Mouse (Mus musculus) heart, adult 9 months (tissue): ENCODE results near the gene Adamtsl3.
"Not testable (repeated sequence)": the region's sequence is repeated elsewhere in the genome, so short reads cannot be mapped to it uniquely, and the experiment has no call there.

Experiments used
- DNase-seq, 2 experiments: peaks; one replicate each; pipeline ENCODE4 v3.0.0; 2022; ENCODE audit warnings: low spot score in 2 of 2

Gene Adamtsl3

DNA sequence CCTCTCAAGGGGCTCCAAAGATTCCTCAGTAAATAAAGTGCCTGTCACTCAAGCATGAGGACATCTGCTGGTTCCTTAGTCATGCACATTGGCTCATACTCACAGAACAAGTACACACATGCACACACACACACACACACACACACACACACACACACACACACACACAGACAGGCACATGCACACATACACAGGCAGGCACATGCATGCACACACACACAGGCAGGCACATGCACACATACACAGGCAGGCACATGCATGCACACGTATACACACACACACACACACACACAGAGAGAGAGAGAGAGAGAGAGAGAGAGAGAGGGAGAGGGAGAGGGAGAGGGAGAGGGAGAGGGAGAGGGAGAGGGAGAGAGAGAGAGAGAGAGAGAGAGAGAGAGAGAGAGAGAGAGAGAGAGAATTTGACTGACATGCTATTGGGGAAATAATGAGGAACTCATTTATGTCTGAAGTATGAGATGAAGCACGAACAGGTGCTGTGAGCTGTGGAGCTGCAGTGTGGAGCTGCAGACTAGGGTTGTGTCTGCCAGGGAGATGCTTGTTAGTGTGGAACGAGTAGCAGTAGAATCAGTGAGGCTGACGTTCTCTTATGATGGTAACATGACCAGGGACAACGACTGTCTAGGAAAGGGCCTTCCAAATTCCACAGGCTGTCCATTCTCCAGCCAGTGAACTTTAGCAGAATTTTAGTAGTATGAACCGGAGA is 85.0 kb downstream of the Adamtsl3 start:
- not testable (repeated sequence) for DNase-seq

- peak; percentile 65 to 80 for DNase-seq
Measured at GRCm38 (mm10) chr7:82422561-82422960, 87.1 kb downstream of the Adamtsl3 start.

- DNase-seq: peak; percentile 48
Measured at GRCm38 (mm10) chr7:82423602-82424001, 88.1 kb downstream of the Adamtsl3 start.

DNA sequence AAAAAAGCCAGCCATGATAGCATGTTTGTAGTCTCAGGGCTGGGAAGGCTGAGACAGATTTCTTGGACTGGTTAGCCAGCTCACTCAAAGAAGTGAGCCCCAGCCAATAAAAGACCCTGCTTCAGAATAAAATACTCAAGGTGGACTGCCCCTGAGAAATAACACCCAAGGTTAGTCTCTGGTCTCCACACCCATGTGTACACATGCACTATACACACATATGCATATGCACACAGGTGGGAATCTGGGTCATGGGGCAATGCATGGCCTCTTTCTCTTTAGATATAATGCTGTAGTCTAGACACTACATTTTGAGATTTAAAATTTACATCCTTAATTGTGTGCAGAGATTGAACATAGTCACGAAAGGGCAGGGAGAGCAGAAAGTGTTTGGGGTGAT is 88.8 kb downstream of the Adamtsl3 start:
- DNase-seq: no peak

DNA sequence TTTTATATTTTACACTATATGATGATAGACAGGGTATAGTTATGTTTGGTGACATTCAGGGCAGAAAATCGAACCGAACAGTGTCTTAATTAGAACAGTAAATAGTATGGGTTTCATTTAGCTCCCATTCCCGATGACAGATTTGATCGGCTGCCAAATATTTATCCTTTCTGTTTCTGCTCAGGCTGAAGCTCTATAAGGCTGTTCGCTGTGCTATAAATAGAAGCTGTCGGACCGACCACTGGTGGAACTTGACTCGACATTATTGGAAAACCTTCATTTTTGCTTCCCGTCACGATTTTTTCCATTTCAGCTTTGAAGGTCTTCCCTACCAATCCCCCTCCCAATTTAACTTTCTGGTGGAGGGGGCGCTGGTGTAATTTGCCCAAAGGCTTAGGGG is 89.9 kb downstream of the Adamtsl3 start:
- no peak for DNase-seq

GRCm38 (mm10) chr7:82429447-82429846 is 94.0 kb downstream of the Adamtsl3 start:
- no peak for DNase-seq

DNA sequence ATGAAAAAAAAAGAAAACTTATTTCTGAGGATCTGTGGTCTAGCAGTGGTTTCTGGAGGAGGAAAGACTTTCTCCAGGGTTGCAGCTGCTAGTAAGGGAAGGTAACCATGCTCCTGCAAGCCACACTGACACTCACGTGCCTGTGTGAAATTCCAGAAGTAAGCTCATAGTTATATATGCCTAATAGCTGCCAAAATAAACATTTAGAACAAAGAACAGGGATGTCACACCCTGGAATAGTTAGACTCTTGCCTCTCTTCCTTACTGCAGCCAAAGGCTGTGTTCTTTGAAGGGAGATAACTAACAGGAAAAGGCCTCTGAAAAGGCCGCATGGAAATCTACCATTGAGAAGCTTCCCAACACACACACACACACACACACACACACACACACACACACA is 96.1 kb downstream of the Adamtsl3 start:
- DNase-seq: no peak

DNA sequence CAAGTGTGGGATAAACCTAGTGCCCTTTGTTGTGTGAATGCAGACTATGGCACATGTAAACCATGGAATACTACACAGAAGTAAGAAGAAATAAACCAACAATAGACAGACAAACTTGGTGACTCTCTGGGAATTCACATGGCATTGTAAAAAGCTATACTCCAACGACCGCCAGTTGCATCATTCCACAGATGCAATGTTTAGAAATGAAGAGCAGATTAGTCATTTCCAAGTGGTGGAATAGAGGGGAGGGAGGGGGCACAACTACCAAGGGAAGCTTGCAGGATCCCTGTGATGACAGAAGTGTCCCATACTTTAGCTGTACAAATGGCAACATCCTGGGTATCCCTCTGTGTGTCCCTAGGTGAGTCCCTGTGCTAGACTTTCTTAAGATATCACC is 97.7 kb downstream of the Adamtsl3 start:
- no peak for DNase-seq

- DNase-seq: peak; percentile 54 to 56
Measured at GRCm38 (mm10) chr7:82458376-82458775, 122.9 kb downstream of the Adamtsl3 start.

GRCm38 (mm10) chr7:82462921-82463523 is 127.5 kb downstream of the Adamtsl3 start:
- DNase-seq: peak; percentile 32 to 42

- no peak for DNase-seq
Measured at GRCm38 (mm10) chr7:82464364-82464763, 128.9 kb downstream of the Adamtsl3 start.

DNA sequence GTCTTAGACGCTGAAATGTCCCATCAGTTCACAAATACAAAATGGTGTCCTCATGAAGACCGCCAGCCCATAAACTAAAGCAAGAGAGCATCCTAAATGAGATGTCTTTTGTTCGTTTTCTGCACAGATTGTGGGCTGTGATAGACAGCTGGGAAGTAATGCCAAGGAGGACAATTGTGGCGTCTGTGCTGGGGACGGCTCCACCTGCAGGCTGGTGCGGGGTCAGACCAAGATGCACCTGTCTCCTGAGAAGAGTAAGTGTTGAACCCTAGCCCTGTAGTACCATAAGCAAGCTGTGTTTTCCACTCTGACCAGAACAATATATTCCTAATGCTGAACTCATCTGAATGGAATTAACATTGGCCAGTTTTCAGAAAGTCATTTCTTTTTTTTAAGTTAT is 129.9 kb downstream of the Adamtsl3 start:
- DNase-seq: no peak

DNA sequence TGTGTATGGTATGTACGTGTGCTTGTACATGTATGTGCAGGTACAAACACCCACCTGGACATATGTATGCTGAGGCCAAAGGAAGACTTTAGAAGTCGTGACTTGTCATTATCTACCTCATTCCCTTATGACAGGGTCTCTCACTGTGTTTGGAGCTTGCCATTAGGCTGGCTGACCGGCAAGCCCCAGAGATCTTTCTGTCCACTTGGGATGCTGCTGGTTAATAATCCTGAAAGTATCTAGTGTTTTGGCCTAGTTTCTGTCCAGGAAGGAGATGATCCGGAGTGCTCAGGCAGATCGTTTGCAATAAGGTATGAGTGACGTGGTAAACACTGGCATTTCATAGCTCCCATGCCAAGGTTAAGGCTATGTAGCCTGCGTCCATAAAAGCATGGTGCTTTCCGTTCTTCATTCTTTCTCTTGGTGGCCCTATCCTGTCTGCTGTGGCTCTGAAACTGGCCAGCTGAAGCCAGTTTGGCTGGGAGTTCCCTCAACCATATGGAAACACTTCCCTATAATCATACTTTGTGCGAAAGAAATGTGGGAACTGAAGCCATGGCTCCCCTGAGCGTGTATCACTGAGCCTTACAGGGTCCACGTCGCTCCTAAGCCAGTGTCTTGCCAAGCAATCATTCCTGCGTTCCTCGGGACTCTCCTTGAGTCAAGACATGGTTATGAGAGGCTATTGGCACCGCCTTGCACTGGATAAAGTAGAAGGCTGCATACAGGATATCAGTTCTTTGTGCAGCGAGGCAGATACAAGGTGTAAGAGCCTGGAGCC is 141.1 kb downstream of the Adamtsl3 start:
- no peak for DNase-seq

- DNase-seq: no peak
Measured at GRCm38 (mm10) chr7:82478461-82478860, 143.0 kb downstream of the Adamtsl3 start.

DNA sequence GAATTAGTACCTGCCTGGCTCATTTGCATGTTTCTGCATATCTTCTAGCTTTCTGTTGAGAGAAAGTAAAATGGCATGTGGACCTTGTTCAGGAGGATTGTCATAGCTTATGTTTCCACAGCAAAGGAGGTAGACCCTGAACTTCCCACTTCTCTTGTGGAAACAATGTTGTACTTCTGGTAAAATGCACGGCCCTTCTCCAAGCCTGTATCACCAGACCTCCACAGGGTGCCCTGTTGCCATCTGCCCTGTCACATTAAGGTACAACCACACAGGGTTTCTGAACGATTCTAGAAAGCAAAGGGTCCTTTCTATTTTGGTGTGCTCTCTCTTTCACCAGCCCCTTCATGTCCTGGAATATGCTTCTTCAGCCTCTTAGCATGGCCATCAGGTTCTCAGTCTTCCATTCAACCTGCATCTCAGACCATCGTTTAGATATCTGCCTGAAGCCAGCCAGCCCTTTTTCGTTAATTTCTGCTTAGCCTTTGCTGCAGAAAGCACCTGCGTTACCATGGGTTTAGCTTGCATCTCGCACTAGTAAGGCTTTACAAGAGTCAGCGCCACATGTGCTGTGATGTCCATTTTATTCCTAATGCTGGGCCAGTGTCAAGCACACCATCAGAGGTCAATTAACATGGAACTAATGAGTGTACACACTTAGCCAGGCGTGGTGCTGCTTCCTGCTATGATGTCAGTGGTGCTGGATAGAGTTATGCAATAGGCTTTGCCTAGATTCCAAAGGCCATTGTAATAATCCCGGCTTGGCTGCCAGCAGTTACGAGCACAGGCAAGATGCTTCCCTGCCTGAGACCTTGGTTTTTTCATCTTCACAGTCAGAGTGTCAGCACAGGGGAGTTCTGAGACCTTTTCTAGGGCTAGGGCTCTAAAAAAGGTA is 143.6 kb downstream of the Adamtsl3 start:
- DNase-seq: peak; percentile 65 to 81

DNA sequence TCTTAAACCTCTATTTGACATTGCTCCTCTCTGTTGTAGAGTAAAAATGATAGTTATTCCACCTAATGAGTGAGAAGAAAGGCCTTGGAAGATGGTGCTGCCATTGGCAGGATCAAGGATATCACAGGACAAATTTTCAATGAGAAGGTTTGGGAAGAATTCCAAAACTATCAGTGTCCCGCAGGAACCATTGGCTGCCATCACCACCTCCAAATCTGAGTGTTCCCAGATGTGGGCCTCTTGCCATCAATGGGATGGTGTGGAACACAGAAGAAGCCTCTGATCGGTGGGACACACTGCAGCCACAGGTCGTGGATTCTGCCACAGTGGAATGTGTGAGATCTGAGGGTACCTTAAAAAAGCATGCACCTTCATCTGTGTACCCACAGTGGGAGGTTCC is 147.9 kb downstream of the Adamtsl3 start:
- DNase-seq: peak; percentile 23 to 30

- DNase-seq: peak; percentile 37 to 42
Measured at GRCm38 (mm10) chr7:82484834-82485233, 149.3 kb downstream of the Adamtsl3 start.

GRCm38 (mm10) chr7:82485344-82485954 is 150.0 kb downstream of the Adamtsl3 start:
- DNase-seq: no peak

DNA sequence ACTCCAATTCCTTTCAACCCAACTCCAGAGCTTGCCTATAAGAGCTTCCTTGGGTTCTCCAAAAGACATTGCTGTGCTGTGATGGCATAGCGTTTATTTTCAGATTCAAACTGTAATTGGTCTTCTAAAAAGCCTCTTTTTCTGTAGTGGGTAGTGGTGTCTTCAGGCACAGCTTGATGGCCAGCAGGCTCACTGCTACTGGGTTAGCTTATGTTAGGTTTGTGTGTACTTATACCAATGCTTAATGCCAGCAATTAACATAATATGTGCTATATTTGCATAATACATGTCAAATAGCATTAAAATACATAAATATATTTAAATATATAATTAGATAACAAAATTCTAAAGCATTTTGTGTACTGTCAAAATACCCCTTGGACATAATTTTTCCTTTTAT is 155.5 kb downstream of the Adamtsl3 start:
- DNase-seq: no peak

DNA sequence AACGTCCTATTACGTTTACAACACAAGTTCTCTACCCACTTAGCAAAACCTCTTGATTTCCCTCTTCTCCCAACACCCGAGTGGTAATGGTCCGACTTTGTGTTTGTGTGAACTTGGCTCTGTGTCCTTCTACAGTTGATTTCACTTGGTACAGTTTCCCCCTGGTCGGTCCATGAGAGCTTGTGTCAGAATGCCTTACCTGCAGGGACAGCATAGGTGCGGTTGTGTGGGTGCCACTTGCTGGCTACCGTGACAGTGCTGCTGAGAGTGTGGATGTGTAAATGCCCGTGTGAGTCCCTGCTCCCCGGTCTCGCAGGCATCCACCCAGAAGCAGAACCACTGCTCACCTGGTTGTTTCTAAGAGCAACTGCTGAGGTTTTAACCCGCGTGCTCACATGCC is 157.4 kb downstream of the Adamtsl3 start:
- DNase-seq: no peak

DNA sequence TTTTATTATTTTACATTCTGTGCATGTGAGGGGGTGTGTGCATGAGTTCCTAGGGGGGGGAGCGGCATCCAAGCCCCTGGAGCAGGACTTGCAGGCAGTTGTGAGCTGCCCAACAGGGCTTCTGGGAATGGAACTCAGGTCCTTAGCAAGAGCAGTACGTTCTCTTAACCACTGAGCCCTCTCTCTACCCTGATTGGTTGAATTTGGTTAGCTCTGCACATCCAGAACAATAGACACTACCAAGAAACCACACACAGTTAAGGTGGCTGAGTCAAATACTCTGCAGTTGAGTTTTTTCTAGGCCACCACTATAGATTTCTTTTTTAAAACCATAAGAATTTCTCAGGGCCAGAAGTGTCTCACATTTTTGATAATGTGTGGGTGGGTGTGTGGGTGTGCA is 158.7 kb downstream of the Adamtsl3 start:
- DNase-seq: no peak
